17 mouse cellular contexts compared by ENCODE assay signal in genomic region chr10:115569712-115570491, GRCm38 (mm10). TPM values are rescaled to one million over a fixed set of nuclear protein-coding genes. Genes with fewer than 3 reads are reported as not detected.
DNase-seq lines count a peak whose midpoint lies in the region; ATAC-seq and TF ChIP-seq lines count a peak whose summit lies in the region.
"Had no signal": no experiment of that assay in that cellular context is flagged by ENCODE, and none has a peak within 500 bp of the region (broad histone marks: within the 10 kb centered on the region; RNA-seq: fewer than 3 reads in every experiment).

A930009A15Rik (plus strand) TSS chr10:115569986.

- H3K27me3 ChIP-seq in CH12.LX (replicated peaks): no peaks in the 10 kb centered on the region
- H3K27me3 ChIP-seq in hindbrain, embryonic 11.5 days (ENCODE audit: control insufficient read depth, insufficient read depth, low read length): no peaks in the 10 kb centered on the region
- peaks cover 4% of the 10 kb centered on the region; the same call in 1 of the 2 replicates for H3K27me3 ChIP-seq in midbrain, embryonic 16.5 days (ENCODE audit: control insufficient read depth, insufficient read depth, low read depth, low read length)
- H3K27me3 ChIP-seq: liver, embryonic 12.5 days had no signal

- H3K9ac ChIP-seq in CH12.LX (ENCODE audit: insufficient read depth, low read depth): no peak within 1 kb of the TSS
- H3K9ac ChIP-seq in hindbrain, embryonic 11.5 days (ENCODE audit: low read depth, low read length): 0 out of 2 replicates have a peak within 1 kb of the TSS, but pooled peaks have one; percentile 4
- H3K9ac ChIP-seq in midbrain, embryonic 16.5 days (ENCODE audit: low read depth, low read length): no peak within 1 kb of the TSS
- H3K9ac ChIP-seq: liver, embryonic 12.5 days had no signal

- H3K36me3 ChIP-seq in CH12.LX (replicated peaks in 1 of 2; ENCODE audit: control insufficient read depth in 1 of 2, insufficient read depth in 1 of 2, low read length in 1 of 2): no peaks in the 10 kb centered on the region
- H3K36me3 ChIP-seq in hindbrain, embryonic 11.5 days (ENCODE audit: control insufficient read depth, insufficient read depth, low read length): no peaks in the 10 kb centered on the region
- no peaks in the 10 kb centered on the region for H3K36me3 ChIP-seq in midbrain, embryonic 16.5 days (ENCODE audit: control insufficient read depth, insufficient read depth, low read length)
- H3K36me3 ChIP-seq: liver, embryonic 12.5 days had no signal

- no peaks in the 10 kb centered on the region for H3K79me2 ChIP-seq in CH12.LX (replicated peaks; ENCODE audit: control insufficient read depth, extremely low read depth, insufficient read depth, poor library complexity, severe bottlenecking)

- TF ChIP-seq EP300 in CH12.LX (IDR thresholded peaks at IDR 0.05; ENCODE audit: low read length): no peak

- peak; percentile 15 for DNase-seq in embryo, embryonic 9.5 days (ENCODE audit: extremely low spot score)
- DNase-seq in embryo, embryonic 10.5 days (ENCODE audit: low spot score): no peak
- no peak for DNase-seq in CH12.LX (ENCODE audit: extremely low read depth)
- DNase-seq in hindbrain, embryonic 11.5 days (ENCODE audit: low spot score): peak; percentile 34
- no peak for DNase-seq in urinary bladder, adult 18-20 months (ENCODE audit: low spot score in 2 of 2)
- no peak for DNase-seq in layer of hippocampus, adult 9-10 months (ENCODE audit: low spot score)
- DNase-seq: cerebellum, adult 8-10 months; heart, adult 18-20 months; heart, postnatal 14 days; kidney, adult 11 months; spleen, adult 18-20 months had no signal

- TF ChIP-seq CTCF in CH12.LX (conservative IDR thresholded peaks at IDR 0.05 in 1 of 2, IDR thresholded peaks at IDR 0.05 in 1 of 2; ENCODE audit: low read depth in 2 of 2, low read length in 2 of 2): no peak

- H3K9me3 ChIP-seq in CH12.LX (replicated peaks; ENCODE audit: low read length): no peaks in the 10 kb centered on the region
- no peaks in the 10 kb centered on the region for H3K9me3 ChIP-seq in hindbrain, embryonic 11.5 days (ENCODE audit: control insufficient read depth, low read length)
- H3K9me3 ChIP-seq in midbrain, embryonic 16.5 days (replicated peaks; ENCODE audit: control insufficient read depth, low read length, poor library complexity, severe bottlenecking): no peaks in the 10 kb centered on the region
- H3K9me3 ChIP-seq: liver, embryonic 12.5 days had no signal

- 71% methylated on average over 15 of the region's 15 CpGs for WGBS in hindbrain, embryonic 11.5 days
- WGBS in midbrain, embryonic 16.5 days: 46% methylated on average over 15 of the region's 15 CpGs

- no peaks in the 10 kb centered on the region for H3K4me1 ChIP-seq in CH12.LX (ENCODE audit: control insufficient read depth in 1 of 2, insufficient read depth in 2 of 2)
- no peaks in the 10 kb centered on the region for H3K4me1 ChIP-seq in hindbrain, embryonic 11.5 days (replicated peaks; ENCODE audit: control insufficient read depth, insufficient read depth, low read length)
- H3K4me1 ChIP-seq in midbrain, embryonic 16.5 days (ENCODE audit: control insufficient read depth, insufficient read depth, low read length): peaks cover 5% of the 10 kb centered on the region; the same call in 1 of the 2 replicates
- H3K4me1 ChIP-seq: liver, embryonic 12.5 days had no signal

- TF ChIP-seq RAD21 in CH12.LX (IDR thresholded peaks at IDR 0.05; ENCODE audit: low read depth, low read length): no peak

- no peak within 1 kb of the TSS for H3K4me2 ChIP-seq in CH12.LX (ENCODE audit: insufficient read depth, low read depth, poor library complexity, severe bottlenecking)
- H3K4me2 ChIP-seq in hindbrain, embryonic 11.5 days (replicated peaks; ENCODE audit: low read depth, low read length): no peak within 1 kb of the TSS
- peak within 1 kb of the TSS; percentile 19; the same call in 1 of the 2 replicates for H3K4me2 ChIP-seq in midbrain, embryonic 16.5 days (ENCODE audit: low read length)
- H3K4me2 ChIP-seq: liver, embryonic 12.5 days had no signal

- ATAC-seq in hindbrain, embryonic 11.5 days (ENCODE audit: low FRiP score): peak; percentile 33; the same call in 1 of the 2 replicates
- peak; percentile 62; the same call in 1 of the 2 replicates for ATAC-seq in midbrain, embryonic 16.5 days
- no peak for ATAC-seq in CD4-positive, CD25-positive, alpha-beta regulatory T cell, adult 4 months
- ATAC-seq: liver, embryonic 12.5 days; lung, postnatal 0 days had no signal

- TF ChIP-seq POLR2A in CH12.LX (IDR thresholded peaks at IDR 0.05; ENCODE audit: low read depth, low read length): no peak

- no peak within 1 kb of the TSS for H3K27ac ChIP-seq in CH12.LX (ENCODE audit: insufficient read depth, low read depth)
- H3K27ac ChIP-seq in hindbrain, embryonic 11.5 days (ENCODE audit: low read depth, low read length): peak within 1 kb of the TSS; percentile 68
- H3K27ac ChIP-seq in midbrain, embryonic 16.5 days (ENCODE audit: low read length): peak within 1 kb of the TSS; percentile 28; the same call in 1 of the 2 replicates
- H3K27ac ChIP-seq: liver, embryonic 12.5 days had no signal

- no peak within 1 kb of the TSS for H3K4me3 ChIP-seq in CH12.LX (replicated peaks in 1 of 3; ENCODE audit: low read depth in 2 of 3, low read length in 2 of 3, poor library complexity in 1 of 3)
- no peak within 1 kb of the TSS for H3K4me3 ChIP-seq in hindbrain, embryonic 11.5 days (ENCODE audit: low read depth, low read length)
- no peak within 1 kb of the TSS for H3K4me3 ChIP-seq in midbrain, embryonic 16.5 days (ENCODE audit: low read depth, low read length)
- H3K4me3 ChIP-seq: liver, embryonic 12.5 days had no signal

- in situ Hi-C loops in CH12.LX (cut with MboI; ENCODE audit: low pct_ligation_motif_present, low pct_unique_long_range_greater_than_20kb, low sequenced_read_pairs): no loop called here

- dilution Hi-C loops in CH12.LX (cut with MboI; ENCODE audit: extremely low pct_ligation_motif_present, extremely low pct_unique_long_range_greater_than_20kb, low sequenced_read_pairs): no loop called here

TF ChIP-seq in CH12.LX, 34 proteins besides CTCF, POLR2A, EP300 and RAD21:
- TF ChIP-seq ZNF384 (IDR thresholded peaks at IDR 0.05; ENCODE audit: low read depth, low read length) (0 out of 2 replicates have a peak, but pooled peaks have one; percentile 34), GABPA (IDR thresholded peaks at IDR 0.05; ENCODE audit: insufficient replicate concordance, low read depth, low read length) (no peak)

RNA-seq across cellular contexts. Expression of gene A930009A15Rik, which starts in this region (rescaled TPM):
- total RNA-seq in CH12.LX (2012; rRNA removed) (not detected in 2 replicates), CH12.LX (2014; rRNA removed) (not detected in 2 replicates)
- polyA plus RNA-seq in CH12.LX (2012; ENCODE audit: insufficient read length, low read depth): not detected in 2 replicates
- polyA plus RNA-seq in hindbrain, embryonic 11.5 days (2014; fragmentation: Nextera tagmentation; extraction: Ambion mirVana): 0.35 and 0.40 TPM in 2 replicates
- 0.21 and 0.43 TPM in 2 replicates for polyA plus RNA-seq in midbrain, embryonic 16.5 days (2015; fragmentation: Nextera tagmentation; extraction: Ambion mirVana)
- polyA plus RNA-seq in CD4-positive, CD25-positive, alpha-beta regulatory T cell, adult 4 months (2017; shearing (Covaris generic)): not detected
- total RNA-seq: heart, adult 18-20 months; heart, postnatal 14 days; monocyte, adult 5-6 weeks had no signal
- polyA plus RNA-seq: embryonic facial prominence, embryonic 14.5 days; liver, embryonic 12.5 days; lung, postnatal 0 days had no signal

Comparison
In these comparisons a context has a peak if more than half of its experiments do, and no peak if none do; other contexts are left out.
1. Peak in DNase-seq, ATAC-seq, H3K27ac ChIP-seq and H3K9ac ChIP-seq in hindbrain, embryonic 11.5 days; RNA of the gene not detected or under 1 TPM.
2. Peak in ATAC-seq, H3K27ac ChIP-seq and H3K4me2 ChIP-seq in midbrain, embryonic 16.5 days; RNA of the gene not detected or under 1 TPM.